In genomic region chr13:93305636-93306035, GRCm38 (mm10) we compare ENCODE assay signal across 8 mouse cellular contexts. TPM values are rescaled to one million over a fixed set of nuclear protein-coding genes. Genes with fewer than 3 reads are reported as not detected.
A peak's percentile ranks its signal among the peaks of the same experiment; 100 is the strongest.
DNase-seq lines count a peak whose midpoint lies in the region; ATAC-seq and TF ChIP-seq lines count a peak whose summit lies in the region.

No protein-coding gene starts in this region.

- peak overlapping the region; percentile 89 for H3K4me2 ChIP-seq in intestine, postnatal 0 days (replicated peaks; ENCODE audit: low read depth)
- H3K4me2 ChIP-seq in neural tube, embryonic 15.5 days = peak overlapping the region; percentile 77

- TF ChIP-seq CTCF in testis, adult 2 months (IDR thresholded peaks at IDR 0.05; ENCODE audit: control insufficient read depth, insufficient read depth, insufficient replicate concordance, low read depth, low read length) = no peak
- no peak for TF ChIP-seq CTCF in intestine, postnatal 0 days (IDR thresholded peaks at IDR 0.05; ENCODE audit: low read depth)

- no peaks in the 10 kb centered on the region for H3K9me3 ChIP-seq in intestine, postnatal 0 days (ENCODE audit: control insufficient read depth)
- no peaks in the 10 kb centered on the region for H3K9me3 ChIP-seq in neural tube, embryonic 15.5 days (replicated peaks)

- ATAC-seq in intestine, postnatal 0 days = no peak
- ATAC-seq in neural tube, embryonic 15.5 days (ENCODE audit: low FRiP score) = no peak

- no peak overlapping the region for H3K27ac ChIP-seq in testis, adult 2 months (ENCODE audit: control insufficient read depth, insufficient read depth, low read depth, low read length)
- no peak overlapping the region for H3K27ac ChIP-seq in intestine, postnatal 0 days (ENCODE audit: low read depth, low read length)
- no peak overlapping the region for H3K27ac ChIP-seq in neural tube, embryonic 15.5 days (replicated peaks)

- no peaks in the 10 kb centered on the region for H3K36me3 ChIP-seq in testis, adult 2 months (ENCODE audit: control insufficient read depth, insufficient read depth, low read length)
- no peaks in the 10 kb centered on the region for H3K36me3 ChIP-seq in intestine, postnatal 0 days (ENCODE audit: control insufficient read depth, insufficient read depth)
- no peaks in the 10 kb centered on the region for H3K36me3 ChIP-seq in neural tube, embryonic 15.5 days

- no peak overlapping the region for H3K9ac ChIP-seq in intestine, postnatal 0 days (ENCODE audit: low read depth, low read length)
- H3K9ac ChIP-seq in neural tube, embryonic 15.5 days (replicated peaks) = peak overlapping the region; percentile 90

- peaks cover 5% of the 10 kb centered on the region for H3K4me1 ChIP-seq in testis, adult 2 months (ENCODE audit: control insufficient read depth, insufficient read depth, low read length)
- H3K4me1 ChIP-seq in intestine, postnatal 0 days (replicated peaks; ENCODE audit: control insufficient read depth, insufficient read depth, low read length) = no peaks in the 10 kb centered on the region
- peaks cover 30% of the 10 kb centered on the region for H3K4me1 ChIP-seq in neural tube, embryonic 15.5 days

- H3K27me3 ChIP-seq in testis, adult 2 months (ENCODE audit: control insufficient read depth, insufficient read depth, low read length) = no peaks in the 10 kb centered on the region
- no peaks in the 10 kb centered on the region for H3K27me3 ChIP-seq in intestine, postnatal 0 days (replicated peaks; ENCODE audit: control insufficient read depth, insufficient read depth, low read length)
- H3K27me3 ChIP-seq in neural tube, embryonic 15.5 days (replicated peaks) = no peaks in the 10 kb centered on the region

- peak overlapping the region; percentile 27; the same call in 1 of the 2 replicates for H3K4me3 ChIP-seq in testis, adult 2 months (ENCODE audit: control insufficient read depth, low read depth, low read length)
- H3K4me3 ChIP-seq in intestine, postnatal 0 days (ENCODE audit: low read depth, low read length) = peak overlapping the region; percentile 92
- peak overlapping the region; percentile 91 for H3K4me3 ChIP-seq in neural tube, embryonic 15.5 days (replicated peaks)

- DNase-seq in adrenal gland, postnatal 10 days = peak; percentile 18
- DNase-seq in adrenal gland, postnatal 4 days (ENCODE audit: low spot score in 2 of 2) = no peak
- no peak for DNase-seq in testis, postnatal 10 days (ENCODE audit: low spot score)
- no peak for DNase-seq in spleen, postnatal 36 days (ENCODE audit: low spot score in 2 of 2)
- DNase-seq in frontal cortex, postnatal 36 days (ENCODE audit: low spot score in 2 of 2) = no peak

- no peak for TF ChIP-seq POLR2A in testis, adult 2 months (IDR thresholded peaks at IDR 0.05; ENCODE audit: control insufficient read depth, low read depth, low read length)

- WGBS in intestine, postnatal 0 days = 29% methylated on average over 7 of the region's 7 CpGs
- 9% methylated on average over 7 of the region's 7 CpGs for WGBS in neural tube, embryonic 15.5 days

RNA-seq across cellular contexts. Expression of gene Homer1, which starts 6.2 kb away (rescaled TPM):
- 10 to 100 TPM; 18.7 to 19.1 TPM for total RNA-seq in adrenal gland, postnatal 10 days (2021)
- 10 to 100 TPM; 16.7 to 18.2 TPM for total RNA-seq in adrenal gland, postnatal 4 days (2021)
- 4.7 and 5.4 TPM in 2 replicates for polyA plus RNA-seq in testis, adult 2 months (2012; rRNA removed)
- 3.3 and 3.5 TPM in 2 replicates for polyA plus RNA-seq in intestine, postnatal 0 days (2015; fragmentation: Nextera tagmentation; extraction: Ambion mirVana)
- 11.7 and 13.9 TPM in 2 replicates for polyA plus RNA-seq in neural tube, embryonic 15.5 days (2015; fragmentation: Nextera tagmentation; extraction: Ambion mirVana)

Comparison
In these comparisons a context has a peak if more than half of its experiments do, and no peak if none do; other contexts are left out.
1. H3K4me3 ChIP-seq: peak in every context shown above with its lines; median percentile 92 in intestine, postnatal 0 days; 91 in neural tube, embryonic 15.5 days; 27 in testis, adult 2 months.